ENCODE assay signal across 8 mouse cellular contexts in genomic region chr2:66799676-66800249, GRCm38 (mm10). TPM values are rescaled to one million over a fixed set of nuclear protein-coding genes. Genes with fewer than 3 reads are reported as not detected.
DNase-seq lines count a peak whose midpoint lies in the region; ATAC-seq and TF ChIP-seq lines count a peak whose summit lies in the region.
"Had no signal": no experiment of that assay in that cellular context is flagged by ENCODE, and none has a peak within 500 bp of the region (broad histone marks: within the 10 kb centered on the region; RNA-seq: fewer than 3 reads in every experiment).

No protein-coding gene starts in this region.

- no peak overlapping the region for H3K4me2 ChIP-seq in kidney, embryonic 16.5 days (replicated peaks; ENCODE audit: low read depth, low read length)

- no peak overlapping the region for H3K9ac ChIP-seq in kidney, embryonic 16.5 days (replicated peaks; ENCODE audit: low read length)
- no peak overlapping the region for H3K9ac ChIP-seq in MEL (ENCODE audit: control insufficient read depth, low read depth, low read length, poor library complexity, severe bottlenecking)

- no peak overlapping the region for H3K27ac ChIP-seq in kidney, embryonic 16.5 days (ENCODE audit: low read length)
- no peak overlapping the region for H3K27ac ChIP-seq in MEL (ENCODE audit: control insufficient read depth, low read depth, low read length)

- TF ChIP-seq POLR2A in MEL (IDR thresholded peaks at IDR 0.05; ENCODE audit: control insufficient read depth in 1 of 2, insufficient read depth in 1 of 2, low read depth in 1 of 2, low read length in 2 of 2, poor library complexity in 1 of 2): no peak

- WGBS in kidney, embryonic 16.5 days: 39% methylated on average over 4 of the region's 4 CpGs

- ATAC-seq in kidney, embryonic 16.5 days (ENCODE audit: low FRiP score, low TSS enrichment): no peak
- no peak for ATAC-seq in inflammation-experienced regulatory T-cells, adult 6 months

- TF ChIP-seq RAD21 in MEL (IDR thresholded peaks at IDR 0.05; ENCODE audit: low read depth, low read length): peak; percentile 47

- no peaks in the 10 kb centered on the region for H3K79me2 ChIP-seq in MEL (ENCODE audit: control insufficient read depth, insufficient read depth, low read length, poor library complexity)

- H3K27me3 ChIP-seq in kidney, embryonic 16.5 days (ENCODE audit: insufficient read depth, low read length): no peaks in the 10 kb centered on the region
- H3K27me3 ChIP-seq in MEL (ENCODE audit: control insufficient read depth in 1 of 2, insufficient read depth in 2 of 2, low read length in 2 of 2): no peaks in the 10 kb centered on the region
- H3K27me3 ChIP-seq: megakaryocyte, embryonic 14.5 days had no signal

- H3K36me3 ChIP-seq in kidney, embryonic 16.5 days (ENCODE audit: insufficient read depth, low read length): no peaks in the 10 kb centered on the region
- H3K36me3 ChIP-seq in MEL (ENCODE audit: control insufficient read depth in 1 of 2, insufficient read depth in 2 of 2, low read length in 2 of 2): no peaks in the 10 kb centered on the region

- H3K4me1 ChIP-seq in kidney, embryonic 16.5 days (ENCODE audit: insufficient read depth, low read length): no peaks in the 10 kb centered on the region
- no peaks in the 10 kb centered on the region for H3K4me1 ChIP-seq in MEL (ENCODE audit: control insufficient read depth in 1 of 2, insufficient read depth in 2 of 2, low read length in 2 of 2)
- H3K4me1 ChIP-seq: megakaryocyte, embryonic 14.5 days had no signal

- no peaks in the 10 kb centered on the region for H3K9me3 ChIP-seq in kidney, embryonic 16.5 days (ENCODE audit: low read length)
- no peaks in the 10 kb centered on the region for H3K9me3 ChIP-seq in MEL (replicated peaks; ENCODE audit: insufficient read depth, low read length)
- H3K9me3 ChIP-seq: megakaryocyte, embryonic 14.5 days had no signal

- peak in 2 of 3 experiments; percentile 26 to 49; a peak in 3 of 6 replicates for TF ChIP-seq CTCF in MEL (IDR thresholded peaks at IDR 0.05 in 2 of 3, conservative IDR thresholded peaks at IDR 0.05 in 1 of 3; ENCODE audit: control insufficient read depth in 1 of 3, insufficient read depth in 1 of 3, low read depth in 2 of 3, low read length in 3 of 3, poor library complexity in 1 of 3, severe bottlenecking in 1 of 3)

- peak; percentile 14 for DNase-seq in kidney, postnatal 10 days
- peak; percentile 13 for DNase-seq in MEL (ENCODE audit: low read depth, low spot score)
- peak; percentile 1 for DNase-seq in c-Kit-positive CD71-positive TER-119-positive erythroid progenitor cells, embryonic 14.5 days (ENCODE audit: low spot score)
- DNase-seq in layer of hippocampus, postnatal 10 days (ENCODE audit: low spot score in 2 of 2): peak; percentile 12 to 38
- no peak for DNase-seq in thymus, postnatal 36 days

- no peak overlapping the region for H3K4me3 ChIP-seq in kidney, embryonic 16.5 days (ENCODE audit: low read length)
- H3K4me3 ChIP-seq in MEL (ENCODE audit: control insufficient read depth in 1 of 2, insufficient read depth in 1 of 2, low read depth in 2 of 2, low read length in 2 of 2): no peak overlapping the region
- H3K4me3 ChIP-seq: megakaryocyte, embryonic 14.5 days had no signal

- TF ChIP-seq EP300 in MEL (IDR thresholded peaks at IDR 0.05; ENCODE audit: low read depth in 1 of 2, low read length in 2 of 2): no peak

TF ChIP-seq in MEL, 35 proteins besides CTCF, POLR2A, EP300 and RAD21:
- no peak for TF ChIP-seq ZMIZ1 (IDR thresholded peaks at IDR 0.05; ENCODE audit: low read depth, low read length)
- no peak for TF ChIP-seq CHD1 (IDR thresholded peaks at IDR 0.05; ENCODE audit: low read depth, low read length)
- no peak for TF ChIP-seq JUND (IDR thresholded peaks at IDR 0.05; ENCODE audit: low read depth, low read length)
- TF ChIP-seq SMC3 (IDR thresholded peaks at IDR 0.05; ENCODE audit: low read depth, low read length): peak; percentile 52
- no peak for TF ChIP-seq E2F4 (IDR thresholded peaks at IDR 0.05; ENCODE audit: borderline replicate concordance, low read depth, low read length)
- no peak for TF ChIP-seq MYC (IDR thresholded peaks at IDR 0.05; ENCODE audit: low read depth, low read length)
- TF ChIP-seq ZNF384 (IDR thresholded peaks at IDR 0.05; ENCODE audit: low read depth, low read length): no peak
- TF ChIP-seq GATA1 (IDR thresholded peaks at IDR 0.05; ENCODE audit: low read depth, low read length): no peak

RNA-seq across cellular contexts. Expression of gene Scn7a, which starts 15.0 kb away (rescaled TPM):
- 1.3 and 2.0 TPM in 2 replicates for polyA plus RNA-seq in kidney, embryonic 16.5 days (2015; fragmentation: Nextera tagmentation; extraction: Ambion mirVana)
- total RNA-seq in MEL (2012; rRNA removed): not detected in 2 replicates
- not detected for polyA plus RNA-seq in MEL (2012; ENCODE audit: insufficient read depth in 1 of 2, insufficient read length in 2 of 2, low read depth in 1 of 2, low replicate concordance in 2 of 2, missing spikeins in 1 of 2)
- under 1 TPM; 0.94 to 0.98 TPM for total RNA-seq in layer of hippocampus, postnatal 10 days (2021)
- polyA plus RNA-seq in inflammation-experienced regulatory T-cells, adult 6 months (2017; shearing (Covaris generic)): under 1 TPM in 1 of 3 experiments, not detected in 2; 0.07 TPM

Comparison
In these comparisons a context has a peak if more than half of its experiments do, and no peak if none do; other contexts are left out.
1. DNase-seq: peak in kidney, postnatal 10 days (single experiment), MEL (single experiment), c-Kit-positive CD71-positive TER-119-positive erythroid progenitor cells, embryonic 14.5 days (single experiment) and layer of hippocampus, postnatal 10 days (2 of 2); none in thymus, postnatal 36 days (0 of 2).